Mouse (Mus musculus) hindbrain, postnatal 0 days (tissue): Measurements from ENCODE around the gene Ces1h. TPM values are rescaled to one million over a fixed set of nuclear protein-coding genes. Genes with fewer than 3 reads are reported as not detected.
A peak's percentile ranks its signal among the peaks of the same experiment; 100 is the strongest.
"Not testable (repeated sequence)": the region's sequence is repeated elsewhere in the genome, so short reads cannot be mapped to it uniquely, and the experiment has no call there.

Source experiments
- ATAC-seq: fragments of 200-750 bp; cut with Nextera tagmentation; 2 replicates; pipeline ENCODE4 v1.8.0; 2017; ENCODE audit warnings: mild to moderate bottlenecking, moderate TSS enrichment, moderate library complexity
- DNase-seq: peaks from one replicate; pipeline ENCODE4 v3.0.0-alpha.2; 2015; ENCODE audit warnings: low spot score
- H3K27ac ChIP-seq: fragments of 300-500 bp; sonication (generic); 2 replicates; pipeline ENCODE4 v1.5.1; 2014; ENCODE audit warnings: mild to moderate bottlenecking
- H3K27me3 ChIP-seq: fragments of 300-500 bp; sonication (generic); 2 replicates; pipeline ENCODE4 v1.6.1; 2014; ENCODE audit warnings: low read length, mixed read lengths; ENCODE audit not compliant: insufficient read depth
- H3K36me3 ChIP-seq: fragments of 300-500 bp; sonication (generic); 2 replicates; pipeline ENCODE4 v1.6.1; 2014; ENCODE audit warnings: low read length, mixed read lengths; ENCODE audit not compliant: insufficient read depth
- H3K4me1 ChIP-seq: fragments of 300-500 bp; sonication (generic); 2 replicates; pipeline ENCODE4 v1.6.1; 2014; ENCODE audit warnings: antibody characterized with exemption, low read length, mixed read lengths; ENCODE audit not compliant: insufficient read depth
- H3K4me2 ChIP-seq: fragments of 300-500 bp; sonication (generic); 2 replicates; pipeline ENCODE4 v1.6.1; 2014; ENCODE audit warnings: low read depth, mild to moderate bottlenecking, low read length, moderate library complexity, mixed read lengths
- H3K4me3 ChIP-seq: fragments of 300-500 bp; sonication (generic); 2 replicates; pipeline ENCODE4 v1.5.1; 2014; ENCODE audit warnings: low read length
- H3K9ac ChIP-seq: fragments of 300-500 bp; sonication (generic); replicated peaks from 2 replicates; pipeline ENCODE4 v1.6.1; 2014; ENCODE audit warnings: mild to moderate bottlenecking, low read length, moderate library complexity, mixed read lengths
- H3K9me3 ChIP-seq: fragments of 300-500 bp; sonication (generic); 2 replicates; pipeline ENCODE4 v1.6.1; 2016; ENCODE audit warnings: low read length, mixed read lengths
- CTCF ChIP-seq: IDR thresholded peaks from 2 replicates; pipeline ENCODE4 v1.5.1; 2016; ENCODE audit warnings: antibody characterized with exemption, control low read depth, low read depth
- WGBS: fragments of 180-500 bp; shearing (Covaris S2); extraction: QIAGEN DNeasy Blood & Tissue Kit; methylation state at CpG from one replicate; pipeline ENCODE4 v1.1.7; 2014; 5-methylcytosine and 5-hydroxymethylcytosine counted together
- polyA plus RNA-seq: library from polyadenylated mRNA; unstranded; fragments of >200 nt; fragmentation: Nextera tagmentation; extraction: Ambion mirVana; gene quantifications from 2 replicates; pipeline ENCODE4 v1.2.1, GENCODE M21; 2015
- total RNA-seq: library from RNA; depleted of rRNA; stranded (reverse); fragments of >200 nt; gene quantifications from 2 replicates; pipeline ENCODE4 v1.2.3, GENCODE M21; 2014; rRNA removed

Gene Ces1h
- total RNA-seq, result not detected in 2 replicates
- polyA plus RNA-seq, result not detected in 2 replicates

- ATAC-seq, result no peak
- Histone ChIP-seq H3K9ac (no peak within 1 kb of the TSS), H3K36me3 (no peaks in the 10 kb centered on the region), H3K9me3 (no peaks in the 10 kb centered on the region), H3K4me3 (no peak within 1 kb of the TSS), H3K27ac (no peak within 1 kb of the TSS), H3K4me1 (no peaks in the 10 kb centered on the region), H3K27me3 (no peaks in the 10 kb centered on the region), H3K4me2 (no peak within 1 kb of the TSS)
- WGBS, result 93% methylated on average over 4 of the region's 4 CpGs
- DNase-seq, result no peak
- TF ChIP-seq CTCF, result no peak
These were observed at the start of gene Ces1h for GRCm38 (mm10) chr8:93379625-93380024. TSS of gene Ces1h (minus strand) at chr8:93379725.

- DNase-seq (no peak), ATAC-seq (no peak)
- Histone ChIP-seq H3K4me1 (no peaks in the 10 kb centered on the region), H3K27me3 (no peaks in the 10 kb centered on the region), H3K9me3 (no peaks in the 10 kb centered on the region), H3K27ac (no peak overlapping the region), H3K4me2 (no peak overlapping the region), H3K4me3 (no peak overlapping the region), H3K9ac (no peak overlapping the region), H3K36me3 (no peaks in the 10 kb centered on the region)
- no peak for TF ChIP-seq CTCF
- 75% methylated on average over 16 of the region's 16 CpGs for WGBS
These were observed 47.7 kb upstream of the Ces1h start for GRCm38 (mm10) chr8:93427195-93427594.

- H3K4me2 ChIP-seq, result no peak overlapping the region
These were observed 35.9 kb upstream of the Ces1h start for GRCm38 (mm10) chr8:93415387-93415786.

GRCm38 (mm10) chr8:93408830-93409229, 29.3 kb upstream of the Ces1h start:
- WGBS, result 47% methylated on average over 2 of the region's 2 CpGs
- H3K36me3 ChIP-seq, result no peaks in the 10 kb centered on the region

More at GRCm38 (mm10) chr8:93415387-93415786, 35.9 kb upstream of the Ces1h start:
- no peak for ATAC-seq
- no peaks in the 10 kb centered on the region for H3K36me3 ChIP-seq
- H3K27me3 ChIP-seq, result no peaks in the 10 kb centered on the region
- whole genome bisulfite sequencing, result 70% methylated on average over 4 of the region's 4 CpGs
- no peak for TF ChIP-seq CTCF
- H3K27ac ChIP-seq, result no peak overlapping the region
- no peaks in the 10 kb centered on the region for H3K9me3 ChIP-seq
- no peak overlapping the region for H3K9ac ChIP-seq
- no peaks in the 10 kb centered on the region for H3K4me1 ChIP-seq
- DNase-seq, result no peak
- no peak overlapping the region for H3K4me3 ChIP-seq

GRCm38 (mm10) chr8:93399698-93400097, 20.2 kb upstream of the Ces1h start:
- no peak for DNase-seq
- no peaks in the 10 kb centered on the region for H3K4me1 ChIP-seq
- H3K9ac ChIP-seq, result no peak overlapping the region
- no peaks in the 10 kb centered on the region for H3K9me3 ChIP-seq
- no peak overlapping the region for H3K4me3 ChIP-seq
- ATAC-seq, result no peak
- H3K36me3 ChIP-seq, result no peaks in the 10 kb centered on the region
- no peak overlapping the region for H3K4me2 ChIP-seq
- H3K27me3 ChIP-seq, result no peaks in the 10 kb centered on the region
- no peak for TF ChIP-seq CTCF
- no peak overlapping the region for H3K27ac ChIP-seq
- WGBS, result 74% methylated on average over 2 of the region's 2 CpGs

More at GRCm38 (mm10) chr8:93408830-93409229, 29.3 kb upstream of the Ces1h start:
- DNase-seq, result no peak
- H3K9me3 ChIP-seq, result no peaks in the 10 kb centered on the region
- ATAC-seq, result no peak
- H3K27me3 ChIP-seq, result no peaks in the 10 kb centered on the region
- H3K4me1 ChIP-seq, result no peaks in the 10 kb centered on the region
- H3K9ac ChIP-seq, result no peak overlapping the region
- TF ChIP-seq CTCF, result no peak
- H3K4me2 ChIP-seq, result no peak overlapping the region
- no peak overlapping the region for H3K27ac ChIP-seq
- H3K4me3 ChIP-seq, result no peak overlapping the region

- peak; percentile 65 for TF ChIP-seq CTCF
- Histone ChIP-seq H3K4me1 (no peaks in the 10 kb centered on the region), H3K27me3 (no peaks in the 10 kb centered on the region), H3K4me3 (no peak overlapping the region), H3K9ac (no peak overlapping the region), H3K27ac (no peak overlapping the region), H3K9me3 (no peaks in the 10 kb centered on the region), H3K4me2 (no peak overlapping the region), H3K36me3 (no peaks in the 10 kb centered on the region)
- DNase-seq (peak; percentile 66), ATAC-seq (no peak)
- WGBS, result 43% methylated on average over 1 of the region's 1 CpGs
These were observed 18.5 kb upstream of the Ces1h start for GRCm38 (mm10) chr8:93398044-93398443.

- peak; percentile 22 for DNase-seq
- WGBS, result 23% methylated on average over 8 of the region's 8 CpGs
- not testable (repeated sequence) for H3K27me3 ChIP-seq
These were observed 14.6 kb upstream of the Ces1h start for GRCm38 (mm10) chr8:93394079-93394619.

More at GRCm38 (mm10) chr8:93394079-93394619, 14.6 kb upstream of the Ces1h start:
- not testable (repeated sequence) for H3K4me3 ChIP-seq, H3K4me1 ChIP-seq, H3K36me3 ChIP-seq, H3K9me3 ChIP-seq, H3K9ac ChIP-seq, ATAC-seq, H3K27ac ChIP-seq, H3K4me2 ChIP-seq
